Mouse (Mus musculus) c-Kit-positive CD71-negative TER-119-negative erythroid progenitor cells, embryonic 14.5 days (primary cell): Measurements from ENCODE around the gene Fam169b.

ENCODE experiments used
- DNase-seq: peaks from one replicate; pipeline ENCODE4 v3.0.0-alpha.2; 2013; ENCODE audit warnings: low read depth

Gene Fam169b

GRCm38 (mm10) chr7:68273515-68273914, at the start of gene Fam169b:
Gene Fam169b (plus strand): TSS chr7:68273839.
- no peak for DNase-seq

GRCm38 (mm10) chr7:68224006-68224405, 49.6 kb upstream of the Fam169b start:
- DNase-seq: no peak

GRCm38 (mm10) chr7:68225427-68226054, 48.1 kb upstream of the Fam169b start:
- no peak for DNase-seq

GRCm38 (mm10) chr7:68227021-68227420, 46.6 kb upstream of the Fam169b start:
- DNase-seq: no peak

GRCm38 (mm10) chr7:68227621-68228020, 46.0 kb upstream of the Fam169b start:
- no peak for DNase-seq

DNA sequence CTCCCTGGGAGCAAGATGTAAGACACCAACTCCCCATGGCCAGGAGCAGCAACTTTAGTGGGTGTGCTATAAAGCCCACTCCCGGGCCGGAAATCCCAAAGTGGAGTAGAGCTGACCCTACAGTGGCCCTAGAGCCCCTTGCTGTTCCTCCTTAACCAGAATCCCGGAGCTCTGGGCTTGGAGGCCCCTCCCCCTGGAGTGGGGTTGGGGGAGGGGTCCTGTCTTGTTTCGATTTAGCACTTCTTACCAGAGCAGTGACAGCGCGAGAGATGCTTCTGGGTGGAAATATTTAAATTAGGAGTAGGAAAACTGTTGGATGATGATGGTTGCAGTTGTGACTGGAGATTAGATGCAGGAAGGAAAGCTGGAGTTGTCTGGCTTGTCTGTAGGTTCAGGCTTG, 45.1 kb upstream of the Fam169b start:
- no peak for DNase-seq

- no peak for DNase-seq
Observed at GRCm38 (mm10) chr7:68230831-68231230, 42.8 kb upstream of the Fam169b start.

DNA sequence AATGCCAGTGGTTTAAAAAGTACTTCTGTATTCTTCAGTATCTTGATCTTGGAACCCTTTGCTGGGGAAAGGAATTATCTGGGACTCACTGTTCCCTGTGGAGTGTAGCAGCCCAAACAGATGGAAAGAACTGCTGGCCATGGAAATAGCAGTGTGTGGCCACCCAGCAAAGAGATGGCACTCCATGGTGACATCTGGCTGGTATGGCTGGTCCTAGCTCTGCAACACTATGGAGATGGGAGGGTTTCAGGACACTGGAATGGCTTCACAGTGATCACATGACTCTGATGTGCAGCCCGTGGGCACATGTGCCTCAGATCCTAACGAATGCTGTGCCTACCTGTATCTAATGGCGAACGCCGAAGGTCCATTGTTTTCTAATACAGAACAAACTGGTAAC, 41.1 kb upstream of the Fam169b start:
- no peak for DNase-seq

- no peak for DNase-seq
Observed at GRCm38 (mm10) chr7:68233619-68234223, 39.9 kb upstream of the Fam169b start.

GRCm38 (mm10) chr7:68236817-68237216, 36.8 kb upstream of the Fam169b start:
- DNase-seq: no peak

DNA sequence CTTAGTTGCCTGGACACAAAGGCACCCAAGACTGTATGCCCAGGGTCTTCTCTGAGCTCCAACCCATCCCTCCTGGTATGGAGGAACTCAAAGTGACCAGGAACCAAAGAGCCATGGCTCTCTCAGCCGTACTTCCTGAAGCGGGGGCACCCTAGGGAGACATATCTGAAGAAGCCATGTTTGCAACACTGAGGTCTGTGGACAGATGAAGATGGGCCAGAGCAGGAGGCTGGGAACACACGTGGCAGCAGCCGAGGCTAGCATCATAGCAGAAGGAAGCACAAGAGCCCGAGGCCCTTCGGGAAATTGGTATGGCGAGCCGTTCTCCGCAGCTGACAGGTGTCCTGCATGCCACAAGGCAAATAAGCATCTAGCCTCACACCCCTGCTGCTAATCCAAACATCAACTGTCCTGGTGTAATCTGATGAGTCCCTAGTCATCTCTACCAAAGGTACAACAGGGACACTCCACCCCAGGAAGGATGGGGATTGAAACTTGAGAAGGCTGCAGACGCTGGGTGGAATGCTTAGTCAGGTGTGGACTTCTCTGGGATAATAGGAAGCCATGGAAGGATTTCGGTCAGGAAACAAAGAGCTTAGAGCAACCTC, 34.3 kb upstream of the Fam169b start:
- no peak for DNase-seq

DNA sequence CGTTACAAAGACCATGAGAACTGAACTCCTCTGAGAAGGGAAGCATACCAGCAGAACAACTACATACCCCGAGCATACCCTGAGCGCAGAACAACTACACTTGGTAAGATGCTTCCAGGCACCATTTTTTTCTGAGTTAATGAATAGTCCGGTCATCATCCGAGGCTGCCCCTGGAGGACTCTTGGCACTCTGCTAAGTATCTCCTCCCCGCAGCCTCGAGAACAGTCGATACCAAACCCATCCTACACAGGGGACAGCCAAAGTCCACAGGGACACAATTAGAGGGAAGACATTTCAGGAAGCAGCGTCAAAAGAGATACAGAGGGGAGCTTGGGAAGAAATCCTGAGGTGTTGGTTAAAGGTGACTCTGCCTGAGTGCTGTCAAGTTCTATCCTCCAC, 32.4 kb upstream of the Fam169b start:
- DNase-seq: no peak

- no peak for DNase-seq
Observed at GRCm38 (mm10) chr7:68245681-68246080, 28.0 kb upstream of the Fam169b start.

- no peak for DNase-seq
Observed at GRCm38 (mm10) chr7:68246249-68246648, 27.4 kb upstream of the Fam169b start.

- no peak for DNase-seq
Observed at GRCm38 (mm10) chr7:68250411-68250810, 23.2 kb upstream of the Fam169b start.

GRCm38 (mm10) chr7:68250902-68251301, 22.7 kb upstream of the Fam169b start:
- no peak for DNase-seq

DNA sequence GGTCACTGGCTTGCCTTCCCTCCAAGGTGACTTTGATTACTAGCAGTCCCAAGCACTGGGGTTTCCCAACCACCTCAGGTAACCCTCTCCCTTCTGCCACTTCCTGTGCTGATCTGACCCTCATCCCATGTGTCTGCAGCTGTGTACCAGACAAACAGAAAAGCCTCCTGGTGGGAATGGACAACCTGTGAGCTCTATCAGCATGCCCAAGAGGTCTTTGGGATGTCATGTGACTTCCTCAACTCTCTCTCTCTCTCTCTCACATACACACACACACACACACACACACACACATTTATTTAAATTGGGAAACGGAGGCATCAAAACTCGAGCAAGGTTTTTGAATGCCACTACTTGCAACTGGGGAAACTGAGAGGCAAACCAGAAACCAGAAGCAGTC, 15.9 kb upstream of the Fam169b start:
- DNase-seq: no peak

DNA sequence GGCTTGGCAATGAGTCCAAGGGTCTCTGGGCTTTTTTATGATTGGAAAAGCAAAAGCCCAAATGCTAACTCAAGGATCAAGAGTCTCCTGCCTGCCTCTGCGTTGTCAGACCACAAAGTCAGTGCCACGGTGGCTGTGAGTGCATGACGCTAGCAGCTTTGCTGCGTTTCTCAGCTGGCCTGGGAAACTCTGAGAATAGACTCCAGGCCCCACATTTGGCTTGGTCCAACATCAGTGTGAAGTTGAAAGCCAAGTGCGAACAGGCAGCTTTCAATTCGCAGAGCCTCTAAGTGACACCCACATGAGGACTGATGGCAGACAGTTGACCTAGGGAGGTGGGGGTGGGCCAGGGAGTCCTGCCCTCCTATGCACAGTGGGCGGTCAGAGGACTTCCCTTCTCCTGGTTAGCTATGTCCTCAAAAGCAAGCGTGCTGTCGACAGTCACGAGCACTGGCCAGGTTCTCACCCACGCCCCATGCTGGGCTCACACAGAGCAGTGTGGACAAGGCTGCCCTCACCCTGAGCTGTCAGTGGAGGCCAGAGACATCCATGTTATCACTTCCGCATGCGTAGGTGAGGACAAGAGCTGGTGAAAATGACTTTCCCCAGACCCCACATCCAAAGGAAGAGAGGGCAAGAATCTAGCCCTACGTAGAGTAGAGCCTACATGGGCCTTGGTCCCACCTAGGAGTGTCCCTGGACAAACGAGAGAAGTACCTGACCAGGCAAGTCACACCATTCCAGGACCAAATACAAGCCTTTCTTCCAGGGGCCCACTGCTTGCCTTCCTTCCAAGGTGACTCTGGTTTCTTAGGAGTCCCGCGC, 15.1 kb upstream of the Fam169b start:
- DNase-seq: no peak

GRCm38 (mm10) chr7:68259523-68260081, 14.0 kb upstream of the Fam169b start:
- no peak for DNase-seq

DNA sequence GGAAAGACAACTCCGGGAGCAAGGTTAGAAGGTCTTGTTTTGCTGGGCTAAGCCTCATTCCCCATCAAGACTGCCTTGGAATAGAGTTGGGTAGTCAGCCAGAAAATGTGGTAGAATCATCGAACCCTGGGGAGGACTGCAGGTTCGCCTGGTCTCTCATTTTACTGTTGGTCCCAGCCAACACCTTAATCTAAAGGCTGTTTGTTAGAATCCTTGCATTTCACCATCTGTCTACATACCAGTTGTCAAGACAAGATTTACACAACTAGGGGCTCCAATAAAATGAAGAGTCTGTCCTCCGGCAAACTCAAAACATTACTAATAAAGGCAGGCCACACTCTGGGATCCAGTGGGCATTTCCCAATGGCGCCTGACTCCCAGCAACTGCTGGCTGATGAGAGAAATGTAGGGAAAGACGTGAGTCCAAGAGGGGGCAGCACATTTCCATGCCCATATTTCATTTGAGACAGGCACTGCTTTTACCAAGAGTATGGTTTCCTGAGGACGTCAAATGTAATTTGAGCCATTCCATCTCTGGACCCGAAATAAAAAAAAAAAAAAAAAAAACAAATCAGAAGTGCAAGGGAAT, 10.9 kb upstream of the Fam169b start:
- no peak for DNase-seq

DNA sequence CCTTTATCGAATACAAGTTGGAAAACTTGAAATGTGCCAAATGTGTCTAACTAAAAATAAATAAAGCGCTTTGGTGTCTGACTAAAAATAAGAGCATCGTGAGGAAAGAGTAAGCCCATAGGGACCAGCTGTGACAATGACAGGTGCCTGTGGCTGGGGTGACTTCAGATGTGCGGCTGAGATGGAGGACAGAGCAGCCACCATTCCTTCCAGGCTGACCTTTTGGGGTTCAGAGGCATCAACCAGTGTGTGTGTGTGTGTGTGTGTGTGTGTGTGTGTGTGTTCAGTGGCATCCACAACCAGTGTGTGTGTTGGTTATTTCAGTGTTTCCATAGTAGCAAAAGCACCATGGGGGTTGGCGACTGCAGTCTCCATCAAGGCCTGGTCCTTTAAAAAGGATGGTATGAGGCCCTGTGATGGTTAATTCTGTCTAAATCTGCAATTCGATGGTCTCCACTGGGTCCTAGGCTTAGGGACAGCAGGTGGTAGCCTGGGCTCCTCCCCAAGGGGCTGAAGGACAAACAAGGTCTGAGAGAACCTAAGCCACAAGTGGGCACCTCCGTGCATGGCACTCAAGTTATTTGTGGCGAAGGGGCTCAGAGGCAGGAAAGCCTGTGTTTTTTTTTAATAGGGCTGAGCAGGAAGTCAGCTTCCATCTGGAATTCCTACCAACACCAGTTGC, 10.2 kb upstream of the Fam169b start:
- DNase-seq: no peak
